Mouse (Mus musculus) hindbrain, embryonic 13.5 days (tissue): Measurements from ENCODE around the gene Zar1l. TPM values are rescaled to one million over a fixed set of nuclear protein-coding genes. Genes with fewer than 3 reads are reported as not detected.
"Not testable (repeated sequence)": the region's sequence is repeated elsewhere in the genome, so short reads cannot be mapped to it uniquely, and the experiment has no call there.

Experiments
- ATAC-seq: fragments of 200-750 bp; cut with Nextera tagmentation; 2 replicates; pipeline ENCODE4 v1.8.0; 2017; ENCODE audit warnings: moderate TSS enrichment; ENCODE audit not compliant: low FRiP score
- H3K27ac ChIP-seq: fragments of 300-500 bp; sonication (generic); 2 replicates; pipeline ENCODE4 v1.5.1; 2015; ENCODE audit warnings: inconsistent platforms, mild to moderate bottlenecking, moderate library complexity
- H3K27me3 ChIP-seq: fragments of 300-500 bp; sonication (generic); 2 replicates; pipeline ENCODE4 v1.6.1; 2015; ENCODE audit warnings: mild to moderate bottlenecking, inconsistent platforms
- H3K36me3 ChIP-seq: fragments of 300-500 bp; sonication (generic); 2 replicates; pipeline ENCODE4 v1.6.1; 2015; ENCODE audit warnings: mild to moderate bottlenecking, inconsistent platforms
- H3K4me1 ChIP-seq: fragments of 300-500 bp; sonication (generic); replicated peaks from 2 replicates; pipeline ENCODE4 v1.6.1; 2015; ENCODE audit warnings: inconsistent platforms
- H3K4me2 ChIP-seq: fragments of 300-500 bp; sonication (generic); 2 replicates; pipeline ENCODE4 v1.6.1; 2015; ENCODE audit warnings: inconsistent platforms, mild to moderate bottlenecking, moderate library complexity
- H3K4me3 ChIP-seq: fragments of 300-500 bp; sonication (generic); 2 replicates; pipeline ENCODE4 v1.5.1; 2015; ENCODE audit warnings: mild to moderate bottlenecking, inconsistent platforms
- H3K9ac ChIP-seq: fragments of 300-500 bp; sonication (generic); 2 replicates; pipeline ENCODE4 v1.6.1; 2015; ENCODE audit warnings: mild to moderate bottlenecking, inconsistent platforms
- H3K9me3 ChIP-seq: fragments of 300-500 bp; sonication (generic); 2 replicates; pipeline ENCODE4 v1.6.1; 2016; ENCODE audit warnings: inconsistent platforms
- WGBS: fragments of 180-500 bp; shearing (Covaris S2); methylation state at CpG from one replicate; pipeline ENCODE4 v1.1.7; 2015; 5-methylcytosine and 5-hydroxymethylcytosine counted together
- polyA plus RNA-seq: library from polyadenylated mRNA; unstranded; fragments of >200 nt; fragmentation: Nextera tagmentation; extraction: Ambion mirVana; gene quantifications from 2 replicates; pipeline ENCODE4 v1.2.1, GENCODE M21; 2015

The Zar1l gene
- polyA plus RNA-seq, 1 experiment from 2014 or later = not detected

DNA sequence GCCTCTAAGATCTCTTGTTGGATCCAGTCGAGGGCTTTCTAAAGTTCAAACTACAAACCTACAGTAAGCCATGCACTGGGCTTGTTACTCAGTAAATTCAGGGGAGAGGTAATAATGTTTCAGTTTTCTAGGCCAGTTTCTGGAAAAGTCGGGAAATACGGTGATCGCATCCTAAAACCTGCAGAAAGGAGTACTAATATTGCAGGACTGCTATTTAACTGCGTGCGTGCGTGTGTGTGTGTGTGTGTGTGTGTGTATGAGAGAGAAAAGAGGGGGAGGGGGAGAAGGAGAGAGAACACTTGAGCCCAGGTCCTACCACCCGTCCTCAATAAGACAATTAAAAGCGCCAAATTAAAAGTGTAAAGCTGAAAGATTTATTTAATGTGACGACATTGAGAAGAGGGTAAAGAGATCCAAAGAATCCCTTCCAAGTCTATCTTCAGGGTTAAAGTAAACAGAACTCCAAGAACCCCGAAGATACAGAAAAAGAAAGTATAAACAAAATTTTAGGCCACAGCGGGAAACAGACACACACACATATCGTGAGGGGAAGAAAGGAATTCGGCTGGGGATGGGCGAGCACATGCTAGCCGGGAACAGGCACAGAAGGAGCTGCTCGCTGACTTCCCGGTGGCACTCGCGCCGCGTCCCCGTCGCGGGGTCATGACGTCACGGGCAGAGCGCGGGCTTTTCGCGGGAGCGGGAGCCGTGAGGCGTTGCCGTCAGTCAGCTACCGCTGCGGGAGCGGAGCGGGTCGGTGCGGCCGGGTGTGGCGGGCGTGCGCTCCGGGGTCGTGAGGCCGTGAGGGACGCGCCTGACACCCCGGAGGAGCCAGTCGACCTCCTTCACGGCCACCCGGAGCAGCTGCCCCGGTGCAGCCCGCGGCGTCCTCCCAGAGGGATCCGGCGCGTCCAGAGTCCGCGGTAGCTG is 4.2 kb upstream of the Zar1l start, which contains the start of gene Brca2:
Gene Brca2, plus strand, starts transcription at position 694 of the 930 bp plus-strand sequence.
- peak within 1 kb of the TSS; percentile 60 for H3K4me2 ChIP-seq
- H3K36me3 ChIP-seq = no peaks in the 10 kb centered on the region
- no peaks in the 10 kb centered on the region for H3K27me3 ChIP-seq
- peak; percentile 96 for ATAC-seq
- H3K9me3 ChIP-seq = no peaks in the 10 kb centered on the region
- peaks cover 11% of the 10 kb centered on the region for H3K4me1 ChIP-seq
- H3K4me3 ChIP-seq = peak within 1 kb of the TSS; percentile 71
- H3K9ac ChIP-seq = peak within 1 kb of the TSS; percentile 87
- H3K27ac ChIP-seq = peak within 1 kb of the TSS; percentile 78
- WGBS = 6% methylated on average over 63 of the region's 63 CpGs

GRCm38 (mm10) chr5:150519551-150519950 is 1.6 kb upstream of the Zar1l start:
- H3K27me3 ChIP-seq = no peaks in the 10 kb centered on the region
- H3K4me2 ChIP-seq = no peak overlapping the region
- H3K9me3 ChIP-seq = no peaks in the 10 kb centered on the region
- no peak for ATAC-seq
- H3K27ac ChIP-seq = no peak overlapping the region
- 93% methylated on average over 1 of the region's 1 CpGs for WGBS
- no peak overlapping the region for H3K9ac ChIP-seq
- no peaks in the 10 kb centered on the region for H3K36me3 ChIP-seq
- H3K4me3 ChIP-seq = no peak overlapping the region
- peaks cover 11% of the 10 kb centered on the region for H3K4me1 ChIP-seq

DNA sequence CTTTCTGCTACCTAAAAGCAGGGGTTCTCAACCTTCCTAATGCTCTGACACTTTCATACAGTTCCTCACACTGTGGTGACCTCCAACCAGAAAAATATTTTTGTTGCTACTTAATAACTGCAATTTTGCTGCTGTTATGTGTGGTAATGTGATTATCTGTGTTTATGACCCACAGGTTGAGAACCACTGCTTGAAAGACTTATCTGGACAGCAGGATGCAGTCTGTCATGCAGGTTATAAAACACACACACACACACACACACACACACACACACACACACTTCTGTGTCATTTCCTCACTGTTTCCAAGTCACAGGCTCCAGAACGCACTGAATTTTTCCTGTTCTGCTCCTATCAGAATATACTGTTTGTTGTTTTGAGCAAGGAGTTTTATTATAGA is 3.9 kb downstream of the Zar1l start:
- H3K9me3 ChIP-seq = no peaks in the 10 kb centered on the region
- H3K4me2 ChIP-seq = no peak overlapping the region
- 97% methylated on average over 1 of the region's 1 CpGs for WGBS
- ATAC-seq = no peak
- H3K9ac ChIP-seq = no peak overlapping the region
- no peak overlapping the region for H3K4me3 ChIP-seq
- no peaks in the 10 kb centered on the region for H3K27me3 ChIP-seq
- H3K4me1 ChIP-seq = no peaks in the 10 kb centered on the region
- H3K27ac ChIP-seq = no peak overlapping the region
- no peaks in the 10 kb centered on the region for H3K36me3 ChIP-seq

- Histone ChIP-seq H3K27ac (no peak overlapping the region), H3K4me1 (no peaks in the 10 kb centered on the region), H3K36me3 (no peaks in the 10 kb centered on the region), H3K9ac (no peak overlapping the region), H3K4me3 (no peak overlapping the region), H3K9me3 (no peaks in the 10 kb centered on the region), H3K4me2 (no peak overlapping the region), H3K27me3 (no peaks in the 10 kb centered on the region)
- 80% methylated on average over 4 of the region's 4 CpGs for WGBS
- no peak for ATAC-seq
Measured at GRCm38 (mm10) chr5:150513264-150513663, 4.7 kb downstream of the Zar1l start.

DNA sequence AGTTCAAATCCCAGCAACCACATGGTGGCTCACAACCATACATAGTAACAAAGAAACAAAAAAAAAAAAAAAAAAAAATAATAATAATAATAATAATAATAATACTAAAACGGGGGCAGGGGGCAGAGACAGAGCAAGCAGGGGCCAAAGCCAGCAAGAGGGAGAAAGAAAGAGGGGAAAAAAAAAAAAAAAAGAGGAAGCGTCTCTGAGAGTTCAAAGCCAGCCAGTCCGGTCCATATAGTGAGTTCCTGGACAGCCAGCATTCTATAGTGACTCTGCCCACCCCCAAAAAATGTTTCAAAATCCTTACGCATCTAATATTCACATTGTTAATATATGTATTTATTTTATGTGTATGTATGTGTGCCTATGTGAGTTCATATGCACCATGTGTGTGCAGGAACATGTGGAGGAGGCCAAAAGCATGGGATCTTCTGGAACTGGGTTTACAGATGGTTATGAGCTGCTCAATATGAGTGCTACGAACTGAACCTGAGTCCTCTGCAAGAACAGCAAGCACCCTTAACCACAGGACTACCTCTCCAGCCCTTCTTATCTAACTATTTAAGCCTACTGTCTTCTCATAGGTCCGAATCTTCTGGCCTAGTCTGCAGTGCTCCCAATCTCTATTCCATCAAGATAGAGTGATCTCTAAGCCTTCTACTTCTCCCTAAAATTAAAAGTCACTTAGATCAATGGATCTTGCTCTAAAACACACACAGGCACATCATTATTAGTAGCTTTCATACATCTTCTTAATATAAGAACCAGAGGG is 7.3 kb downstream of the Zar1l start:
- Histone ChIP-seq H3K27ac (no peak overlapping the region), H3K9ac (no peak overlapping the region), H3K4me3 (no peak overlapping the region), H3K4me2 (no peak overlapping the region), H3K27me3 (no peaks in the 10 kb centered on the region), H3K36me3 (no peaks in the 10 kb centered on the region), H3K4me1 (no peaks in the 10 kb centered on the region), H3K9me3 (no peaks in the 10 kb centered on the region)
- 86% methylated on average over 6 of the region's 6 CpGs for WGBS
- ATAC-seq = no peak

- no peak overlapping the region for H3K9ac ChIP-seq
- no peak for ATAC-seq
- WGBS = 47% methylated on average over 6 of the region's 6 CpGs
- H3K27me3 ChIP-seq = no peaks in the 10 kb centered on the region
- H3K4me1 ChIP-seq = no peaks in the 10 kb centered on the region
- no peak overlapping the region for H3K4me3 ChIP-seq
- peaks cover 61% of the 10 kb centered on the region for H3K36me3 ChIP-seq
- H3K4me2 ChIP-seq = no peak overlapping the region
- no peak overlapping the region for H3K27ac ChIP-seq
- no peaks in the 10 kb centered on the region for H3K9me3 ChIP-seq
Measured at GRCm38 (mm10) chr5:150495792-150496191, 22.2 kb downstream of the Zar1l start.

- H3K36me3 ChIP-seq = peaks cover 57% of the 10 kb centered on the region
- H3K9me3 ChIP-seq, H3K27me3 ChIP-seq, H3K4me2 ChIP-seq, H3K4me3 ChIP-seq, H3K27ac ChIP-seq, H3K9ac ChIP-seq, H3K4me1 ChIP-seq, ATAC-seq: not testable (repeated sequence)
- 88% methylated on average over 4 of the region's 4 CpGs for WGBS
Measured at GRCm38 (mm10) chr5:150491573-150492173, 26.3 kb downstream of the Zar1l start.

- no peak overlapping the region for H3K4me3 ChIP-seq
- peaks cover 49% of the 10 kb centered on the region for H3K36me3 ChIP-seq
- no peak for ATAC-seq
- WGBS = 80% methylated on average over 8 of the region's 8 CpGs
- no peaks in the 10 kb centered on the region for H3K9me3 ChIP-seq
- H3K27ac ChIP-seq = no peak overlapping the region
- no peak overlapping the region for H3K4me2 ChIP-seq
- no peak overlapping the region for H3K9ac ChIP-seq
- no peaks in the 10 kb centered on the region for H3K27me3 ChIP-seq
- no peaks in the 10 kb centered on the region for H3K4me1 ChIP-seq
Measured at GRCm38 (mm10) chr5:150490821-150491220, 27.1 kb downstream of the Zar1l start.

GRCm38 (mm10) chr5:150490285-150490684 is 27.7 kb downstream of the Zar1l start:
- Histone ChIP-seq H3K9ac (no peak overlapping the region), H3K4me3 (no peak overlapping the region), H3K27ac (no peak overlapping the region), H3K27me3 (no peaks in the 10 kb centered on the region), H3K4me1 (no peaks in the 10 kb centered on the region), H3K36me3 (peaks cover 44% of the 10 kb centered on the region), H3K9me3 (no peaks in the 10 kb centered on the region), H3K4me2 (no peak overlapping the region)
- WGBS = 87% methylated on average over 3 of the region's 3 CpGs
- ATAC-seq = no peak

DNA sequence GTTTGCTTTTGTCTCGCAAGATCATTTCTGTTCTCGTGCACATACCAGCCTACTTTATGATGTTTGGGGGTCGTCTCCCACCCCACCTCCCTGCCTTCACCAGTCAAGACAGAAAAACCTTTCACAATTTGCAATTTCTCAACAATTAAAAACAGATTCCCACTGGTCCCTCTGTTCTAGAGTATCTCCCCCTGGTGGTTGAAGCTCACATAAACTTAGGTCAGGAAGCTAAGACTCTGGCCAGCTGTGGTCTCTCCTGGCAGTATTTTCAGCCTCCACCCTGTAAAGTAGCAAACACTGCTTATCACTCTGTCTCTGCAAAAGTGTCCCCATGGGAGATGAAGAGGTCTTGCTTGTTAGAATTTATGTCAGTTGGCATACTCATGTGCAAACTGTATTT is 32.8 kb downstream of the Zar1l start:
- Histone ChIP-seq H3K36me3 (peaks cover 51% of the 10 kb centered on the region), H3K4me1 (no peaks in the 10 kb centered on the region), H3K9me3 (no peaks in the 10 kb centered on the region), H3K4me3 (no peak overlapping the region), H3K27me3 (no peaks in the 10 kb centered on the region), H3K4me2 (no peak overlapping the region), H3K9ac (no peak overlapping the region), H3K27ac (no peak overlapping the region)
- ATAC-seq = no peak
- 69% methylated on average over 3 of the region's 3 CpGs for WGBS

- H3K4me3 ChIP-seq = no peak overlapping the region
- H3K36me3 ChIP-seq = peaks cover 60% of the 10 kb centered on the region
- no peak overlapping the region for H3K4me2 ChIP-seq
- H3K27me3 ChIP-seq = no peaks in the 10 kb centered on the region
- H3K4me1 ChIP-seq = no peaks in the 10 kb centered on the region
- 79% methylated on average over 4 of the region's 4 CpGs for WGBS
- H3K9me3 ChIP-seq = no peaks in the 10 kb centered on the region
- no peak overlapping the region for H3K27ac ChIP-seq
- no peak for ATAC-seq
- no peak overlapping the region for H3K9ac ChIP-seq
Measured at GRCm38 (mm10) chr5:150478612-150479011, 39.4 kb downstream of the Zar1l start.

DNA sequence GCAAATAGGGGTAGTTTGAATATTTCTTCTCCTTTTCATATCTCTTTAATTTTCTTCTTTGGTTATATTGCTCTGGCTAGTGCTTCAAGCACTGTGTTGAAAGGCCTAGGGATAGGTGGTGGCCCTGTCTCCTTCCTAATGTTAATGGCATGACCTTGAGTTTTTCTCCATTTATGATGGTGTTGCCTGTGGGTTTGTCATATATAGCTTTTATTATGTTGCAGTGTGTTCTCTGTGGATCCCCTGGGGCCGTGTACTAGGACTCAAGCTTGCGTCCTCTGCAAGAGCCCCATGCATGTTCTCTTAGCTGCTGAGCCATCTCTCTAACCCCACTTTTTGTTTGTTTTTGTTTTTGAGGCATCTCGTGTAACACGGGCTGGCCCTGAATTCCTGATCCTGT is 40.6 kb downstream of the Zar1l start:
- Histone ChIP-seq H3K9ac (no peak overlapping the region), H3K27ac (no peak overlapping the region), H3K4me2 (no peak overlapping the region), H3K27me3 (no peaks in the 10 kb centered on the region), H3K36me3 (peaks cover 60% of the 10 kb centered on the region), H3K4me1 (no peaks in the 10 kb centered on the region), H3K4me3 (no peak overlapping the region), H3K9me3 (no peaks in the 10 kb centered on the region)
- 80% methylated on average over 4 of the region's 4 CpGs for WGBS
- no peak for ATAC-seq
